In genomic region chr14:21599446-21600173, GRCm38 (mm10) we compare ENCODE assay signal across 14 mouse cellular contexts.
A peak's percentile ranks its signal among the peaks of the same experiment; 100 is the strongest.
DNase-seq lines count a peak whose midpoint lies in the region; ATAC-seq and TF ChIP-seq lines count a peak whose summit lies in the region.
"Had no signal": no experiment of that assay in that cellular context is flagged by ENCODE, and none has a peak within 500 bp of the region (broad histone marks: within the 10 kb centered on the region; RNA-seq: fewer than 3 reads in every experiment).

No protein-coding gene starts in this region.

- no peaks in the 10 kb centered on the region for H3K27me3 ChIP-seq in kidney, postnatal 0 days (ENCODE audit: insufficient read depth, low read length)
- no peaks in the 10 kb centered on the region for H3K27me3 ChIP-seq in forebrain, embryonic 15.5 days
- H3K27me3 ChIP-seq in intestine, embryonic 16.5 days (replicated peaks; ENCODE audit: control insufficient read depth, insufficient read depth, low read length) = no peaks in the 10 kb centered on the region
- no peaks in the 10 kb centered on the region for H3K27me3 ChIP-seq in neural tube, embryonic 15.5 days (replicated peaks)
- H3K27me3 ChIP-seq: limb, embryonic 15.5 days; Patski had no signal

- H3K9ac ChIP-seq in kidney, postnatal 0 days (ENCODE audit: low read depth, low read length) = no peak overlapping the region
- H3K9ac ChIP-seq in forebrain, embryonic 15.5 days (replicated peaks) = no peak overlapping the region
- H3K9ac ChIP-seq in intestine, embryonic 16.5 days (ENCODE audit: low read depth, low read length) = no peak overlapping the region
- H3K9ac ChIP-seq in neural tube, embryonic 15.5 days (replicated peaks) = no peak overlapping the region
- H3K9ac ChIP-seq: limb, embryonic 15.5 days had no signal

- no peak for TF ChIP-seq CTCF in kidney, postnatal 0 days (IDR thresholded peaks at IDR 0.05; ENCODE audit: low read depth)

- peak; percentile 71 for DNase-seq in kidney, postnatal 0 days (ENCODE audit: low spot score)
- no peak for DNase-seq in kidney, postnatal 10 days
- DNase-seq in ovary, postnatal 10 days (ENCODE audit: low spot score) = no peak
- DNase-seq in heart, adult 8-10 months (ENCODE audit: low spot score) = no peak
- DNase-seq in lung, postnatal 10 days = no peak
- DNase-seq: adrenal gland, adult 2 months; heart, adult 2 months had no signal

- 46% methylated on average over 9 of the region's 9 CpGs for WGBS in kidney, postnatal 0 days
- WGBS in forebrain, embryonic 15.5 days = 8% methylated on average over 9 of the region's 9 CpGs
- WGBS in intestine, embryonic 16.5 days = 46% methylated on average over 9 of the region's 9 CpGs
- 29% methylated on average over 9 of the region's 9 CpGs for WGBS in neural tube, embryonic 15.5 days

- H3K27ac ChIP-seq in kidney, postnatal 0 days = no peak overlapping the region
- H3K27ac ChIP-seq in forebrain, embryonic 15.5 days (replicated peaks) = peak overlapping the region; percentile 62
- 0 out of 2 replicates have a peak overlapping the region, but pooled peaks have one; percentile 20 for H3K27ac ChIP-seq in intestine, embryonic 16.5 days (ENCODE audit: low read length)
- H3K27ac ChIP-seq in neural tube, embryonic 15.5 days (replicated peaks) = peak overlapping the region; percentile 67
- H3K27ac ChIP-seq: embryonic facial prominence, embryonic 10.5 days; heart, adult 2 months; macrophage had no signal

- no peak overlapping the region for H3K4me2 ChIP-seq in kidney, postnatal 0 days (ENCODE audit: low read length)
- no peak overlapping the region for H3K4me2 ChIP-seq in forebrain, embryonic 15.5 days (replicated peaks)
- H3K4me2 ChIP-seq in intestine, embryonic 16.5 days (ENCODE audit: low read depth, low read length) = no peak overlapping the region
- H3K4me2 ChIP-seq in neural tube, embryonic 15.5 days = no peak overlapping the region
- H3K4me2 ChIP-seq: limb, embryonic 15.5 days had no signal

- H3K4me3 ChIP-seq in kidney, postnatal 0 days (replicated peaks; ENCODE audit: low read depth, low read length) = no peak overlapping the region
- no peak overlapping the region for H3K4me3 ChIP-seq in forebrain, embryonic 15.5 days
- H3K4me3 ChIP-seq in intestine, embryonic 16.5 days (ENCODE audit: low read length) = no peak overlapping the region
- H3K4me3 ChIP-seq in neural tube, embryonic 15.5 days (replicated peaks) = no peak overlapping the region
- H3K4me3 ChIP-seq: embryonic facial prominence, embryonic 10.5 days; heart, adult 2 months; limb, embryonic 15.5 days had no signal

- no peak for ATAC-seq in kidney, postnatal 0 days (replicated peaks; ENCODE audit: low FRiP score, low read depth)
- peak; percentile 75 for ATAC-seq in forebrain, embryonic 15.5 days (replicated peaks)
- ATAC-seq in intestine, embryonic 16.5 days = peak; percentile 81
- ATAC-seq in neural tube, embryonic 15.5 days (ENCODE audit: low FRiP score) = peak; percentile 80
- ATAC-seq: Patski had no signal

- H3K4me1 ChIP-seq in kidney, postnatal 0 days (replicated peaks; ENCODE audit: insufficient read depth, low read length) = no peaks in the 10 kb centered on the region
- peaks cover 37% of the 10 kb centered on the region for H3K4me1 ChIP-seq in forebrain, embryonic 15.5 days
- H3K4me1 ChIP-seq in intestine, embryonic 16.5 days (ENCODE audit: control insufficient read depth, insufficient read depth, low read length) = peaks cover 31% of the 10 kb centered on the region
- H3K4me1 ChIP-seq in neural tube, embryonic 15.5 days = peaks cover 28% of the 10 kb centered on the region

- no peaks in the 10 kb centered on the region for H3K9me3 ChIP-seq in kidney, postnatal 0 days (replicated peaks; ENCODE audit: low read length)
- no peaks in the 10 kb centered on the region for H3K9me3 ChIP-seq in forebrain, embryonic 15.5 days
- H3K9me3 ChIP-seq in intestine, embryonic 16.5 days (ENCODE audit: control insufficient read depth, low read length) = no peaks in the 10 kb centered on the region
- H3K9me3 ChIP-seq in neural tube, embryonic 15.5 days (replicated peaks) = no peaks in the 10 kb centered on the region
- H3K9me3 ChIP-seq: limb, embryonic 15.5 days had no signal

- no peaks in the 10 kb centered on the region for H3K36me3 ChIP-seq in kidney, postnatal 0 days (ENCODE audit: insufficient read depth, low read length)
- 0 out of 2 replicates have a peak, but pooled peaks cover 2% of the 10 kb centered on the region for H3K36me3 ChIP-seq in forebrain, embryonic 15.5 days
- peaks cover 2% of the 10 kb centered on the region; the same call in 1 of the 2 replicates for H3K36me3 ChIP-seq in intestine, embryonic 16.5 days (ENCODE audit: control insufficient read depth, insufficient read depth, low read length)
- H3K36me3 ChIP-seq in neural tube, embryonic 15.5 days = no peaks in the 10 kb centered on the region
